Mouse (Mus musculus): ENCODE data around the gene Arhgap42. TPM values are rescaled to one million over a fixed set of nuclear protein-coding genes. Genes with fewer than 3 reads are reported as not detected.

Gene Arhgap42
- 9.0 and 10.1 TPM in 2 replicates for polyA plus RNA-seq (2012; rRNA removed)

DNA sequence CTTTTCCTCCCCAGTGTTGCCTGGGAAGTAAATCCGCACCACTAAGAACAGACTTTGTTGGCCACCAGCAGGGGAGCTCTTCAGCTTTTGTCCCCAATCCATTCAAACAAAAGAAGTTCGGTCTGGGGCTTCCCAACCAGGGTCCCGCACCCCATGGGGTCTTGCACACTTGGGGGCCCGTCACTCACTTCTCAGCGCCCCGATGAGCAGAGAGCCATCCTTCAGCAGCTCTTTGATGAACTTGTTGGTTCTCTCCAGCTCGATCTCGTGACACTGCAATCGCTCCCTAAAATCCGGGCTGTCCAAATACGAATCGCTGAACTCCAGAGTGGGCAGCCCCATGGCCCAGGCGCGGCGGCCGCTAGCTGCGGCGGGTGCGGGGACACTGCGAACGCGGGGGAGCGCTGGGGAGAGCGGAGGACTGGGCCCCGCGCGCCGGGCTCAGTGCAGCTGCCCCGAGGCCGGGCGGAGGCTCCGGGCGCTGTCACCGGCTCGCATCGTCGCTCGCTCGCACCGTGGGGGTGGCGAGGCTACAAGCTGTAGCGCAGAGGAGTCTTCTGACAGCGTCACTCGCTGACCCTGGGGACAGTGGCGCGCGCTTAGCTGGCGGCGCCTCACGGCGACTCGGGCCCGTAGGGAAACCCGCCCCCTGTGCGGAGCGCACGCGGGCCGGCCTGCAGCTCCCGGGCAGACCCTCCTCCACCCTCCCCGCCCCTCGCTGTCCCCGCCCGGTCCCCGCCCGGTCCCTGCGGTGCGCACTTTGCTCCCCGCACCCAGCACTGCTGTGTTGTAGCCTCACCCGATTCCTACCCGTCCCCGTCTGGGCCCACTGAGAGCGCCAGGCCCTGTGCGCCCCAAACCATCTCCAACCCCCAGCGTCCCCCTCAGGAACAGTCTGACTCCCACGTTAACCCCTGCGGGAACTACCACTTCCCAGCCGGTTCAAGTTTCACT, at the start of gene Arhgap42:
Gene Arhgap42 (minus strand): TSS at position 664 of the 954 bp plus-strand sequence.

GRCm38 (mm10) chr9:8971491-8971890, 267.4 kb downstream of the Arhgap42 start, which contains the start of gene Gm16485:
Gm16485 (plus strand) TSS chr9:8971791.

All from central nervous system, embryonic 14 days (tissue).